Mouse (Mus musculus): ENCODE data around the gene Shroom3. TPM values are rescaled to one million over a fixed set of nuclear protein-coding genes. Genes with fewer than 3 reads are reported as not detected.

Shroom3 gene
- total RNA-seq, 2 experiments from 2014 or later: 10.0 to 15.0 TPM

- DNase-seq (ENCODE audit: low spot score in 2 of 2): no peak
These were observed 15.0 kb downstream of the Shroom3 start for GRCm38 (mm10) chr5:92698131-92698836.

- no peak for DNase-seq (ENCODE audit: low spot score in 2 of 2)
These were observed 15.7 kb downstream of the Shroom3 start for GRCm38 (mm10) chr5:92698837-92699529.

DNA sequence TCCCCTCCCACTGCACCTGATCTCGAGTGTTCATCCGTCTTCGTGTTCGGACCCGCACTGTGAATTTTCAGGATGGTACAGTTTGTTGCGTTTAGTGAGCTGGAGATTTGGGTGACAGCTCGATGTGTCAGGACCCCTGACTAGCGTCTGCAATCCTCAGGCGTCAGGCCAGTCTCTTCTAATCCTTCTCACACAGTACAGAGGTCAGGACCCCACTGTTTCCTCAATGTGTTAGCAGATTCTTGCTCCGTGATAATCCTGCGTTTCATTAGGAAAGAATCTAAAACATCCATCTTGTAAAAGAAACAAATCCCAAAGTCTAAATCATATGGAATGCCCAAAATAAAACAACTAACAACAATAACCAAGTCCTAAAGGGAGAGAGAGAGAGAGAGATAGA, 18.5 kb downstream of the Shroom3 start:
- no peak for DNase-seq (ENCODE audit: low spot score in 2 of 2)

- no peak for DNase-seq (ENCODE audit: low spot score in 2 of 2)
These were observed 20.4 kb downstream of the Shroom3 start for GRCm38 (mm10) chr5:92703671-92704070.

DNA sequence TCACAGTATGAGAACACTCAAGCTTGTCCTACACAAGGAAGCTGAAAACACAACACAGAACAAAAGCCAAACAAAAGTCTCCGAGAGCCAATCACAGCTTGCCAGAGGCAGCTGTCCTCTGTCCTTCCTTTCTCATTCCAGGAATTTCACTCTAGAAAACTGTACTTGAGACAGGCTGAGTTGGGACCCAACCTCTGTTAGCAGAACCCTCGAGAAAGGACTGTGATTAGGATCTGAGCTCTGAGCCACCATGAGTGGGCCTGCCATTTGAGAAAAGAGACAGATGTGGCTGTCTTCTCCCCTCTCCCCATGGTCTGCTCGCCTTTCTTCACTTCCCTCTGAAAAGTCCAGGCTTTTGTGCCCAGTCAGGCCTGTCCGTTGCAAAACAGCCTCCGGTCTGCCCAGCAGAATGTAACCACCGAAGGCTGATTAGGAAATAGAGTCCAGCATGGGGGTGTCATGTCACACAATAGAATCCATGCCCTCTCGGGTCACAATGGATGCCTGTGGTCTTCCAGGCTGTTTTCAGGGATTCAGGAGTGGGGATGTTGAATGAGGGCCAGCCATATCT, 24.8 kb downstream of the Shroom3 start:
- DNase-seq (ENCODE audit: low spot score in 2 of 2): no peak

- no peak for DNase-seq (ENCODE audit: low spot score in 2 of 2)
These were observed 27.5 kb downstream of the Shroom3 start for GRCm38 (mm10) chr5:92710779-92711178.

GRCm38 (mm10) chr5:92711666-92712290, 28.5 kb downstream of the Shroom3 start:
- DNase-seq (ENCODE audit: low spot score in 2 of 2): no peak

- no peak for DNase-seq (ENCODE audit: low spot score in 2 of 2)
These were observed 29.6 kb downstream of the Shroom3 start for GRCm38 (mm10) chr5:92712621-92713395.

DNA sequence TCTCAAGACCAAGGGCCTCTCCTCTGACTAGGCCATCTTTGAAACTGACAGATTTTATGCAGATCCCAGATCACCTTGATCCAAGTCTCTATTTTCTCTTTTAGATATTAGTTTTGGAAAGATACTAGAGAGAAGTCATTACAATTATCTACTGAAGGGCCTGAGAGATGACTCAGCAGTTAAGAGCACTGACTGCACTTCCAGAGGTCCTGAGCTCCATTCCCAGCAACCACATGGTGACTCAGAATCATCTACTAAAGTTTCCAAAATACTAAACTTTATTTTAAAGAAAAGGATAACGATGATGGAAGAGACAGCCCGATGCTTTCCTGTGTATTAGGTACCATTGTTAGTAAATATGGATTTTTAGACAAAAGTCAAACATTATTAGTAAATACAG, 31.7 kb downstream of the Shroom3 start:
- no peak for DNase-seq (ENCODE audit: low spot score in 2 of 2)

DNA sequence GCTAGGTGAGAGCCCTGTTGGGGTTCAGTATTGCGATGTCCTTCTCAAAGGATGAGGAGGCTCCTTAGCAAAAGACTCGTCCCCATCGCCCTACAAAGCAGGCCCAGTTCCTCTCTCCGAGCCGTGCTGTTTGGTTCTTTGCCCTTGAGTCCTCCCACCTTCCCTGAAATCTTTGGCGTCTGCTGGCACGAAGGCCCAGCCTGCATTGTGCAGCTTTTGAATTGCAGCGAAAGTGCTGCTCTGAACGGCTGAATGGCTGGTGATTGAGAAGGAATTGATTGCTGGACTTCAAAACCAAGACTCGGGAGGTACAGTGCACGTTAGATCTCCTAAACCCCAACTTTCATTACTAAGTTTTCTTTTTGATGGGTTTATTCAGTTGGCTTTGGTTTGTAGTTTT, 32.1 kb downstream of the Shroom3 start:
- no peak for DNase-seq (ENCODE audit: low spot score in 2 of 2)

GRCm38 (mm10) chr5:92715890-92716289, 32.7 kb downstream of the Shroom3 start:
- no peak for DNase-seq (ENCODE audit: low spot score in 2 of 2)

GRCm38 (mm10) chr5:92717666-92718360, 34.6 kb downstream of the Shroom3 start:
- DNase-seq (ENCODE audit: low spot score in 2 of 2): no peak

- no peak for DNase-seq (ENCODE audit: low spot score in 2 of 2)
These were observed 35.6 kb downstream of the Shroom3 start for GRCm38 (mm10) chr5:92718856-92719255.

GRCm38 (mm10) chr5:92721610-92722009, 38.4 kb downstream of the Shroom3 start:
- no peak for DNase-seq (ENCODE audit: low spot score in 2 of 2)

DNA sequence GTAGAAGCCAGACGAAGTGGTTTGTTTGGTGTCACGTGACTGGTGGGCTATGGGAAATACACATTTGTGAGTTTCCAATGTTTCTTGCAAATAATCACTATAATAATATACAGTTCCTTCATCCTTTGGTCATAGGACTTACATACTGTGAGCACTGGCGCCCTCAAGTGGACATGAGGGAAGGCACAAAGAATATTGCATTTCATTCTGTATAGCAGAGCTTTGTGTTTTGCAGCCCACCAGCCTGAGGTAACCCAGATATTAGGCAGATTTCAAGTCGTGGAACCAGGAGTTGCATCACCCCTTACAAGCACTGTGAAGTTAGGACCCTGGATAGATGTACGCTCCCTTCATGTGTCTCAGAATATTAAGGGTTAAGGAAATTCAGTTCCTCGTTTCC, 42.7 kb downstream of the Shroom3 start:
- peak in 1 of 2 experiments; percentile 35 for DNase-seq (ENCODE audit: low spot score in 2 of 2)

DNA sequence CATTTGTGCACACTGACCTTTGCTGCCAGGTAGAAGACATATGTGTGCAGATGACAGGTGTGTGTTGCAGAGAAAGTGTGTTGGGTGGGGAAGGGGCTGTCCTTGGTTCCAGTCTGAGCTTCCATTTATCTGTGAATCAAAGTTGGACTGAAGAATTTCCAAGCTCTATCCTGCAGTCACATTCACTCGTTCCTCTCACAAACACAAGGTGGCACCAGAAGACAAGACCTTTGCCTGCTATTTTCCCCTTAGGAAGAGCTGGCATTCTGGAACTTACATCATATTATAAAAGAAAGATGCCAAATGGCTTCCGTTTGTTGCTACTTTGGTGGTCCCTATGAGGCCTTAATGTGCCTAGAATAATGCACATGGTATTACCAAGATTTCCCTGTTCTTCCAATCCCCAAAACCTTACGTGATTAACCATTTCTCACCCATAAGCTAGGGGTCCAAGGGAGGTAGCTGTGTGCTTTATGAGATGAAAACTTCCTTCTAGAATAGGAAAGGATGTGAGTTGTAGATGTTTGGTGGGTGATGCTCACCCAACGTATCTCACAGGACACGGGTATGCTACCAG, 45.1 kb downstream of the Shroom3 start:
- DNase-seq (ENCODE audit: low spot score in 2 of 2): peak in 1 of 2 experiments; percentile 14

DNA sequence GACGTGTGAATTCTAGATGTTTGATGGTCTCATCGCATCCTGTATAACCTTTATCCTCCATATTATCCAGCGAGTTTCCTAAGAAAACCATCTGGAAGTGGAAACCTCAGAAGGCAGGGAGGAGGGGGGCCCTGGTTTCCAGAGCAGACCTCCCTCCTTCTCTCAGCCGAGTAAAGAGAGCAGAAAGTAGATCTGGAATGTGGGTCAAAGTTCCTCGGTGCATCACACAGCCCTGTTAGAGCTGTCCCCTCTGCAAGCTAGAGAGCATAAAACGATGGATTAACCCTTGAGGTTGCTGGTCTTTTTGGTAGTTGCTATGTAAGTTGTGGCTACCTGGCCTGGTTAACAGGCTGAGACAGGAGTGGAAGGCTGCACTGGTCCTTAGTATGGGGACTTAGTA, 46.0 kb downstream of the Shroom3 start:
- no peak for DNase-seq (ENCODE audit: low spot score in 2 of 2)

- DNase-seq (ENCODE audit: low spot score in 2 of 2): no peak
These were observed 58.6 kb downstream of the Shroom3 start for GRCm38 (mm10) chr5:92741802-92742201.

GRCm38 (mm10) chr5:92742701-92743100, 59.5 kb downstream of the Shroom3 start:
- DNase-seq (ENCODE audit: low spot score in 2 of 2): no peak
